Mouse (Mus musculus): ENCODE data around the gene Lrrc57.
"Not testable (repeated sequence)": the region's sequence is repeated elsewhere in the genome, so short reads cannot be mapped to it uniquely, and the experiment has no call there.

Gene Lrrc57

GRCm38 (mm10) chr2:120606021-120606690, 3.2 kb downstream of the Lrrc57 start:
- DNase-seq (ENCODE audit: low read depth in 1 of 2, low spot score in 2 of 2) = no peak

GRCm38 (mm10) chr2:120599506-120599905, 9.8 kb downstream of the Lrrc57 start:
- DNase-seq (ENCODE audit: low read depth in 1 of 2, low spot score in 2 of 2) = no peak

- no peak for DNase-seq (ENCODE audit: low read depth in 1 of 2, low spot score in 2 of 2)
Observed at GRCm38 (mm10) chr2:120597734-120598133, 11.6 kb downstream of the Lrrc57 start.

GRCm38 (mm10) chr2:120592227-120592626, 17.1 kb downstream of the Lrrc57 start:
- DNase-seq (ENCODE audit: low read depth in 1 of 2, low spot score in 2 of 2) = no peak

- no peak for DNase-seq (ENCODE audit: low read depth in 1 of 2, low spot score in 2 of 2)
Observed at GRCm38 (mm10) chr2:120589759-120590158, 19.6 kb downstream of the Lrrc57 start.

GRCm38 (mm10) chr2:120578286-120578685, 31.0 kb downstream of the Lrrc57 start:
- no peak for DNase-seq (ENCODE audit: low read depth in 1 of 2, low spot score in 2 of 2)

- no peak for DNase-seq (ENCODE audit: low read depth in 1 of 2, low spot score in 2 of 2)
Observed at GRCm38 (mm10) chr2:120577799-120578198, 31.5 kb downstream of the Lrrc57 start.

- DNase-seq (ENCODE audit: low read depth in 1 of 2, low spot score in 2 of 2) = no peak
Observed at GRCm38 (mm10) chr2:120575978-120576377, 33.3 kb downstream of the Lrrc57 start.

- DNase-seq (ENCODE audit: low read depth in 1 of 2, low spot score in 2 of 2) = no peak
Observed at GRCm38 (mm10) chr2:120575121-120575520, 34.2 kb downstream of the Lrrc57 start.

GRCm38 (mm10) chr2:120572161-120572560, 37.2 kb downstream of the Lrrc57 start:
- DNase-seq (ENCODE audit: low read depth in 1 of 2, low spot score in 2 of 2) = not testable (repeated sequence)

GRCm38 (mm10) chr2:120571081-120571480, 38.2 kb downstream of the Lrrc57 start:
- DNase-seq (ENCODE audit: low read depth in 1 of 2, low spot score in 2 of 2) = no peak

GRCm38 (mm10) chr2:120567798-120568320, 41.5 kb downstream of the Lrrc57 start:
- no peak for DNase-seq (ENCODE audit: low read depth in 1 of 2, low spot score in 2 of 2)

- peak; percentile 83 to 84 for DNase-seq (ENCODE audit: low read depth in 1 of 2, low spot score in 2 of 2)
Observed at GRCm38 (mm10) chr2:120566886-120567797, 42.2 kb downstream of the Lrrc57 start, which contains the start of gene Snap23. TSS of gene Snap23 (plus strand) at chr2:120567671.

GRCm38 (mm10) chr2:120565363-120565762, 44.0 kb downstream of the Lrrc57 start:
- DNase-seq (ENCODE audit: low read depth in 1 of 2, low spot score in 2 of 2) = no peak

GRCm38 (mm10) chr2:120564548-120565188, 44.7 kb downstream of the Lrrc57 start:
- not testable (repeated sequence) for DNase-seq (ENCODE audit: low read depth in 1 of 2, low spot score in 2 of 2)

GRCm38 (mm10) chr2:120563235-120563990, 45.9 kb downstream of the Lrrc57 start, which contains the start of gene Zfp106:
TSS of gene Zfp106 (minus strand) at chr2:120563843.
- peak; percentile 59 to 73 for DNase-seq (ENCODE audit: low read depth in 1 of 2, low spot score in 2 of 2)

GRCm38 (mm10) chr2:120562859-120563234, 46.5 kb downstream of the Lrrc57 start:
- DNase-seq (ENCODE audit: low read depth in 1 of 2, low spot score in 2 of 2) = no peak

GRCm38 (mm10) chr2:120561524-120561923, 47.8 kb downstream of the Lrrc57 start:
- no peak for DNase-seq (ENCODE audit: low read depth in 1 of 2, low spot score in 2 of 2)

- no peak for DNase-seq (ENCODE audit: low read depth in 1 of 2, low spot score in 2 of 2)
Observed at GRCm38 (mm10) chr2:120558813-120559212, 50.5 kb downstream of the Lrrc57 start.

- no peak for DNase-seq (ENCODE audit: low read depth in 1 of 2, low spot score in 2 of 2)
Observed at GRCm38 (mm10) chr2:120556868-120557267, 52.5 kb downstream of the Lrrc57 start.

All from monocyte, adult 2 months (primary cell).